Comparison of ENCODE assay signal across 25 mouse cellular contexts in genomic region chr13:112467384-112467783, GRCm38 (mm10). TPM values are rescaled to one million over a fixed set of nuclear protein-coding genes. Genes with fewer than 3 reads are reported as not detected.
DNase-seq lines count a peak whose midpoint lies in the region; ATAC-seq and TF ChIP-seq lines count a peak whose summit lies in the region.
"Had no signal": no experiment of that assay in that cellular context is flagged by ENCODE, and none has a peak within 500 bp of the region (broad histone marks: within the 10 kb centered on the region; RNA-seq: fewer than 3 reads in every experiment).

No protein-coding gene starts in this region.

- H3K4me2 ChIP-seq in heart, postnatal 0 days (ENCODE audit: low read depth, low read length): 0 out of 2 replicates have a peak overlapping the region, but pooled peaks have one; percentile 14
- H3K4me2 ChIP-seq in heart, embryonic 11.5 days: no peak overlapping the region
- H3K4me2 ChIP-seq: forebrain, embryonic 13.5 days; hindbrain, embryonic 12.5 days; liver, embryonic 11.5 days; neural tube, embryonic 15.5 days had no signal

- no peaks in the 10 kb centered on the region for H3K27me3 ChIP-seq in heart, postnatal 0 days (ENCODE audit: control insufficient read depth, insufficient read depth, low read length)
- H3K27me3 ChIP-seq in heart, embryonic 11.5 days (ENCODE audit: control insufficient read depth, insufficient read depth, low read length): no peaks in the 10 kb centered on the region
- H3K27me3 ChIP-seq in spleen, adult 2 months (ENCODE audit: control insufficient read depth, insufficient read depth, low read length): no peaks in the 10 kb centered on the region
- H3K27me3 ChIP-seq: embryonic facial prominence, embryonic 13.5 days; forebrain, embryonic 13.5 days; hindbrain, embryonic 12.5 days; neural tube, embryonic 15.5 days had no signal

- no peaks in the 10 kb centered on the region for H3K9me3 ChIP-seq in heart, postnatal 0 days (replicated peaks; ENCODE audit: control insufficient read depth, low read length)
- H3K9me3 ChIP-seq in heart, embryonic 11.5 days (replicated peaks; ENCODE audit: control insufficient read depth, low read length): no peaks in the 10 kb centered on the region
- H3K9me3 ChIP-seq: embryonic facial prominence, embryonic 13.5 days; forebrain, embryonic 13.5 days; hindbrain, embryonic 12.5 days; limb, embryonic 10.5 days; neural tube, embryonic 15.5 days had no signal

- no peaks in the 10 kb centered on the region for H3K36me3 ChIP-seq in heart, postnatal 0 days (replicated peaks; ENCODE audit: control insufficient read depth, insufficient read depth, low read length)
- no peaks in the 10 kb centered on the region for H3K36me3 ChIP-seq in heart, embryonic 11.5 days (ENCODE audit: control insufficient read depth, insufficient read depth, low read length)
- no peaks in the 10 kb centered on the region for H3K36me3 ChIP-seq in spleen, adult 2 months (ENCODE audit: control insufficient read depth, insufficient read depth, low read length)
- H3K36me3 ChIP-seq: embryonic facial prominence, embryonic 13.5 days; hindbrain, embryonic 12.5 days; limb, embryonic 10.5 days; neural tube, embryonic 15.5 days had no signal

- H3K4me1 ChIP-seq in heart, postnatal 0 days (ENCODE audit: control insufficient read depth, insufficient read depth): peaks cover 20% of the 10 kb centered on the region
- H3K4me1 ChIP-seq in heart, embryonic 11.5 days (ENCODE audit: control insufficient read depth, insufficient read depth, low read length): peaks cover 21% of the 10 kb centered on the region
- peaks cover 2% of the 10 kb centered on the region; the same call in 1 of the 2 replicates for H3K4me1 ChIP-seq in spleen, adult 2 months (ENCODE audit: control insufficient read depth, insufficient read depth, insufficient read length)

- H3K4me3 ChIP-seq in heart, postnatal 0 days (ENCODE audit: low read depth, low read length): no peak overlapping the region
- no peak overlapping the region for H3K4me3 ChIP-seq in heart, embryonic 11.5 days (ENCODE audit: low read depth, low read length)
- peak overlapping the region; percentile 37; the same call in 1 of the 2 replicates for H3K4me3 ChIP-seq in spleen, adult 2 months (ENCODE audit: extremely low read depth, insufficient read depth, insufficient read length)
- H3K4me3 ChIP-seq: embryonic facial prominence, embryonic 13.5 days; erythroblast, embryonic 14.5 days; forebrain, embryonic 13.5 days; hindbrain, embryonic 12.5 days; limb, embryonic 10.5 days; neural tube, embryonic 15.5 days had no signal

- peak; percentile 47 for DNase-seq in CD4-positive, CD25-positive, alpha-beta regulatory T cell, adult 2 months (ENCODE audit: low read depth, low spot score)
- no peak for DNase-seq in heart, postnatal 0 days (ENCODE audit: low spot score)
- no peak for DNase-seq in spleen, adult 2 months (ENCODE audit: low read depth in 1 of 2, low spot score in 2 of 2)
- DNase-seq in spleen, postnatal 10 days (ENCODE audit: low spot score in 2 of 2): no peak
- DNase-seq in naive thymus-derived CD4-positive, alpha-beta T cell, adult 2 months (ENCODE audit: low read depth): peak; percentile 43
- no peak for DNase-seq in frontal cortex, postnatal 25 days (ENCODE audit: low spot score in 2 of 2)
- DNase-seq: adrenal gland, adult 8-10 months; cerebellum, adult 2 months; cerebellum, postnatal 25 days; embryo, embryonic 11 days; kidney, adult 18-20 months; lung, embryonic 14.5 days; lung, postnatal 36 days had no signal

- 62% methylated on average over 9 of the region's 9 CpGs for WGBS in heart, postnatal 0 days
- WGBS in heart, embryonic 11.5 days (ENCODE audit: insufficient replicate concordance): 68% methylated on average over 9 of the region's 9 CpGs
- WGBS in spleen, adult 2 months: 70% methylated on average over 9 of the region's 9 CpGs

- H3K9ac ChIP-seq in heart, postnatal 0 days (replicated peaks; ENCODE audit: low read depth, low read length): no peak overlapping the region
- no peak overlapping the region for H3K9ac ChIP-seq in heart, embryonic 11.5 days (ENCODE audit: low read depth, low read length)
- H3K9ac ChIP-seq: embryonic facial prominence, embryonic 13.5 days; forebrain, embryonic 13.5 days; hindbrain, embryonic 12.5 days; lung, embryonic 14.5 days; neural tube, embryonic 15.5 days had no signal

- no peak overlapping the region for H3K27ac ChIP-seq in heart, postnatal 0 days (ENCODE audit: low read depth)
- no peak overlapping the region for H3K27ac ChIP-seq in heart, embryonic 11.5 days (ENCODE audit: low read depth, low read length)
- H3K27ac ChIP-seq in spleen, adult 2 months (ENCODE audit: insufficient read depth, low read length): peak overlapping the region; percentile 63
- H3K27ac ChIP-seq: embryonic facial prominence, embryonic 13.5 days; forebrain, embryonic 13.5 days; hindbrain, embryonic 12.5 days; kidney, postnatal 0 days; limb, embryonic 10.5 days; neural tube, embryonic 15.5 days; stomach, postnatal 0 days had no signal

- no peak for ATAC-seq in CD4-positive, CD25-positive, alpha-beta regulatory T cell, adult 4 months
- no peak for ATAC-seq in heart, postnatal 0 days (ENCODE audit: insufficient read depth, low read depth)
- no peak for ATAC-seq in heart, embryonic 11.5 days (replicated peaks; ENCODE audit: insufficient number of reproducible peaks, low FRiP score, low TSS enrichment)
- ATAC-seq: activated CD4-positive, CD25-positive, alpha-beta regulatory T cell, adult 4 months; forebrain, embryonic 13.5 days had no signal

- no peak for TF ChIP-seq CTCF in heart, postnatal 0 days (IDR thresholded peaks at IDR 0.05; ENCODE audit: low read depth)
- no peak for TF ChIP-seq CTCF in spleen, adult 2 months (IDR thresholded peaks at IDR 0.05; ENCODE audit: extremely low read depth, insufficient read depth, insufficient read length, insufficient replicate concordance)

- TF ChIP-seq POLR2A in spleen, adult 2 months (IDR thresholded peaks at IDR 0.05; ENCODE audit: low read depth, low read length): no peak

- no peak for TF ChIP-seq EP300 in heart, postnatal 0 days (IDR thresholded peaks at IDR 0.05; ENCODE audit: low read depth)

RNA-seq across cellular contexts. Expression of gene Il6st, which starts 3.5 kb away (rescaled TPM):
- polyA plus RNA-seq in CD4-positive, CD25-positive, alpha-beta regulatory T cell, adult 4 months (2017; shearing (Covaris generic)): 10 to 100 TPM; 52.9 to 65.9 TPM
- total RNA-seq in heart, postnatal 0 days (2014; rRNA removed; ENCODE audit: low replicate concordance): 79.0 and 98.0 TPM in 2 replicates
- 29.9 and 30.0 TPM in 2 replicates for polyA plus RNA-seq in heart, postnatal 0 days (2015; fragmentation: Nextera tagmentation; extraction: Ambion mirVana)
- 50.0 and 68.2 TPM in 2 replicates for polyA plus RNA-seq in heart, embryonic 11.5 days (2014; fragmentation: Nextera tagmentation; extraction: Ambion mirVana)
- polyA plus RNA-seq in spleen, adult 2 months (2012; rRNA removed): 19.5 and 20.7 TPM in 2 replicates

Comparison
In these comparisons a context has a peak if more than half of its experiments do, and no peak if none do; other contexts are left out.
1. DNase-seq: peak in CD4-positive, CD25-positive, alpha-beta regulatory T cell, adult 2 months (single experiment) and naive thymus-derived CD4-positive, alpha-beta T cell, adult 2 months (single experiment); none in heart, postnatal 0 days (single experiment), spleen, adult 2 months (0 of 2), spleen, postnatal 10 days (0 of 2) and frontal cortex, postnatal 25 days (0 of 2).